Mouse (Mus musculus): ENCODE results near the gene B9d1. TPM values are rescaled to one million over a fixed set of nuclear protein-coding genes. Genes with fewer than 3 reads are reported as not detected.

Gene B9d1
- 10 to 100 TPM; 21.3 to 25.4 TPM for total RNA-seq (2021)
- long read RNA-seq, experiment 1, transcript B9d1-201 (7 exons, 817 nt) = major isoform, 14 of 15 reads
- long read RNA-seq, experiment 1, partial matches to known transcripts = 1 of 15 reads
- long read RNA-seq, experiment 1, other reads (novel, unspliced or antisense) = 0 of 15 reads
- long read RNA-seq, experiment 2, transcript B9d1-201 (7 exons, 817 nt) = major isoform, 18 of 23 reads
- long read RNA-seq, experiment 2, partial matches to known transcripts = 1 of 23 reads
- long read RNA-seq, experiment 2, other reads (novel, unspliced or antisense) = 4 of 23 reads

DNA sequence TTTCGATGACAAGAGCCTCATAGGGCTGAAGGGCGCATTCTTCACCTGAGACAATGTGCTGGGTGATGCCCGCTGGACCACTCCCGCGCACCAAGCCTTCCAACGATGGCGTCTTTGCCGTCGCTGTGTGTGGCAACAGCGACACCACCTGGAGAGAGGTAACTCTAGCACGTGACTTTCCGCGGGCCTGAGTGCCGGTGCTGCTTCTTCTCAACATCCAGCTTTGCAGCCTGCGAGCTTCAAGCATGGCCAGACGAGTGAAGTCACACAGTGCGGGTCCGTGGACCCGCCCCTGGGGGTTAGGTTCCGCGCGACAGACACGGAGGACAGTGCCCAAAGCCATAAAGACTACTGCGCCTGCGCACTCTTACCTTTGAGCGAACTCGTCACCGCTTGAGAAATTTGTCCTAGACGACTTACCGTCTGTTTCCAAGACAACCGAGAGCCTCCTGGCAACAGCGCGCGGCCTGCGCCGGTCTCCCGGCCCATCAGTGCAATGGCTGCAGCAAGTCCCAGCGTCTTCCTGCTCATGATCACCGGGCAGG is at the start of gene B9d1:
Gene B9d1 (plus strand): TSS at position 432 of the 545 bp plus-strand sequence.
- peak; percentile 85 to 94 for DNase-seq (ENCODE audit: low spot score in 2 of 2)

DNA sequence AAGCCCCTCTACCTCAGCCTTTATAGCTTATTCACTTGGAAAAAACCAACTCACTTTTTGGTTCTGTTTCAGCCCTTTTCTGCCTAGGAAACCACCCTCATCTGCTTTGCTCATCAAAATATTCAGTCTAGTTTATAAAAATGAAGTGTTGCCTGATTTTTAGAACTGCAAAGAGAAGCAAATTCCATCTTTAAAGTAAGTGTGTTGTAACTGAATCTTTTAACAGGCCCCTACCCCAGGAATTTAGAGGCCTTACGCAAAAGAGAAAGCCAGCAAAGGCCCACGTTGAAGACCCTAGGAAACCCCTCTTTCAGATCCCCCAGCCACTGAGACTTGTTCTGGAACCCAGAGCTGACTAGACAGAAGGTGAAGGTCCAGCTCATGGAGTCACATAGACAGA is 40.9 kb upstream of the B9d1 start:
- DNase-seq (ENCODE audit: low spot score in 2 of 2) = no peak

DNA sequence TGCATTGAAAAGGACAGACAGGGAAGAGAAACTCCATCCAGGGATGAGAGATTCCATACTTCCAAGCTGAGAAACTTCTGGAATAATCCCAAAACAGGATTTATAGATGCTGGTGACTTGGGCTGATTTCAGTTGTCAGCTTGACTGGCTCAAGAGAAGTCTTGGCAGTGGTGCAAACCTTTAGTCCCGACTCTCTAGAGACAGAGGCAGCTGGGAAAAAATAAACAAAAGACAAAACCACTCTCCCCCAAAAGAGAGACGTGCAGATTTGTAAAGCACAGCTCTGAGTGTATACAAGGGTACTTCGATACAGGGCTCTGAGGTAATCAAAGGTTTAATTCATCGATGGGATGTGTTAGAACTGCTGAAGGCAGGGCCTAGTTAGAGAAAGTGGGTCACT is 39.5 kb upstream of the B9d1 start:
- no peak for DNase-seq (ENCODE audit: low spot score in 2 of 2)

DNA sequence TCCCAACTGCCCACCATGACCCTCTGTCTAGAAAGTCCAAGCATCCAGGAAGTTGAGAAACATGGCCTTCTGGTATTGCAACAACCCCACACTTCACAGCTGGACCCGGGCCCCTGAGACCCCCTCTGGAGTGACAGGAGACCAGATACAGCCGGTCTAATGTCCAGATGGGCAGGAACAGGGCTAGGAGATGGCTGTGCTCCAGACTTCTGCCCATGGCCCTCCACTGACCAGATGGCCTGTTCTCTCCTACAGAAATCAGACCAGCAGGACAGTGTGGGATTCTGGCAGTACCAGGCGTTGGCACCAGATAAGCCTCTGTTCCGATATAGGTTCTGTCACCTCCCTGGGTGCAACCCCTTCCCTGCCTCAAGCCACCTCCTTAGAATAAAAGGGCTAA is 36.4 kb upstream of the B9d1 start:
- no peak for DNase-seq (ENCODE audit: low spot score in 2 of 2)

DNA sequence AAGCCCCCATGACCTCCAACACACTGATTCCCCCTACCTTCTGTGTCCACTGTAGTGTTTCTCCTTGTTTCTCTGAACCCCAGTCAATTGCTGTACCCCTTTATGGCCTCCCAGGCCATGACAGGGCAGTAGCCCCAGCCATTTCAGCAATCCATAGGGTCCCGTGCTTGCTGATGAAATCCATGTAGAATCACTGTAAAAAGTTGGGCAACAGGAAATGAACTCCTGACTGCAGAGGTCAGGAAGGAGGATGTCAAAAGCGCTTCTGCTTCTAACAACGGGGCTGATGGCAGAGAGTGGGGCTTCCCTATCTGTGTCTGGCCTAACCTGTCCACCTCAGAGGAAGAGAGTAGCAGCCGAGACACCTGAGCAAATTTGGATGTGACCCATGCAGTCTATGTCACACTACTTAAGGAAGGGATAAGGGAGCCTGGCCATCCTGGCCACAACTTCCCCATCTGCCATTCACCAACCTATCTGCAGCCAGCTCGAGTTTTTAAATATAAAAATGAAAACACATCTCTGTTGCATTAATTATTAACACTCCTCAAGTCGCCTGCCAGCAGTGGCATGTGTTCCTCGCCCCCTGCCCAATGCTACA is 35.5 kb upstream of the B9d1 start:
- DNase-seq (ENCODE audit: low spot score in 2 of 2) = no peak

DNA sequence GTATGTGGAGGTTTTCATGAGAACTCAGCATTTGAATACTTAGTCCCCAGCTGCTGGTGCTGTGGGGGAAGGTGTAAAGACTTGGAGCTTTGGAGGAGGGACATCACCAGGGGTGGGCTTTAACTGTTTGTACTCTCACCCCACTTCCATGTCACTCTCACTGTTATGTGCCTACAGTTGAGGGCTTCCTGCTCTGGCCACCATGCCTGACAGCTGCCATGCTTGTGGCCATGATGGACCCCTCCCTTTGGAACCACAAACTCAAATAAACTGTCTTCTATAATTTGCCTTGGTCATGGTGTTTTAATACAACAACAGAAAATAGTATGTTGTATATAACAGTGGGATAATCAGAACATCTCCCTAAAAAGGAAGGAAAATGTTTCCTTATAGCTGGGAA is 34.1 kb upstream of the B9d1 start:
- DNase-seq (ENCODE audit: low spot score in 2 of 2) = no peak

DNA sequence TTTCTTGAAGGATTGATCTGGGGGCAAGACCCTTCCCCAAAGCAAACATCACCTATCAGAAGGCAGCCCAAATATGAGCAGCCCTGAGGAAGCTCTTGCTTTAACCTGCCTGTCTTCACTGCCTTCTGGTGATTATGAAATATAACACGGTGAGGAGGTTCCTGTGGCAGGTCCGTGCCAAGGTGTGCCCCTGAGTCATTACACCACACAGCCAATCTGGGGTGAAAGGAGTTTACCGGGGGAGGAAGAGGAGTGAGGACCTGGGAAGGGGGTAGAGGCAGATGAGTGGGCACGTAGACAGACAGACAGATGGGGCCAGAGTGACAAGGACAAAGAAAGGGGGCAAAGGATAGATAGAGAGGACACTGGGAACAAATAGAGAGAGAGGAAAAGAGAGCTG is 31.3 kb upstream of the B9d1 start:
- no peak for DNase-seq (ENCODE audit: low spot score in 2 of 2)

DNA sequence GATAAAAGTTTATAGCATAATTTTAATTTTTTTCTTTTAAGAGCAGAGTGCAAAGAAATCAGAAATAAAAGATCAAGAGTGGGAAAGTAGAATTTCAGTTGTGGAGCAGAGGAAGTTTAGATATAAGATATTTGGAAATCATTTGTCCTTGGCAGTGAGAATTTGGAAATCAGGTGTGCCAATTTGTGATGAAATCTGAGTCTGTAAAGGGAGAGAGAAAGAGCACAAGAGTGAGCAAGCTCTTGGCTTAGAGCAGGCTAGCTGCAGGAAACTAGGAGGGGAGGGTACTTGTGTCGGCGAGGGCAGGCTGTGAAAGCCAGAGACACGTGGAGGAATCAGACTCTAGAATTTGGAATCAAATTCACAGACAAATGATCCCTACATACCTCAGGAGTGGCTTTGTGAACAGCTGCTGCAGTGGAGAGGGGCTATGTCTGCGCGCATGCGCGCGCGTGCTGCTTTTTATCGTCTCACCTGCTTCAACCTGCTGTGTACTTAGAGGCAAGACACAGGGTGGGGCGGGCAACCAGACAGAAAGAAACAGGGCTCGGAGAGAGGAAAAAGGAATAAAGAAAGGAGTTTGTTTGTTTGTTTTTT is 28.1 kb upstream of the B9d1 start:
- DNase-seq (ENCODE audit: low spot score in 2 of 2) = no peak

DNA sequence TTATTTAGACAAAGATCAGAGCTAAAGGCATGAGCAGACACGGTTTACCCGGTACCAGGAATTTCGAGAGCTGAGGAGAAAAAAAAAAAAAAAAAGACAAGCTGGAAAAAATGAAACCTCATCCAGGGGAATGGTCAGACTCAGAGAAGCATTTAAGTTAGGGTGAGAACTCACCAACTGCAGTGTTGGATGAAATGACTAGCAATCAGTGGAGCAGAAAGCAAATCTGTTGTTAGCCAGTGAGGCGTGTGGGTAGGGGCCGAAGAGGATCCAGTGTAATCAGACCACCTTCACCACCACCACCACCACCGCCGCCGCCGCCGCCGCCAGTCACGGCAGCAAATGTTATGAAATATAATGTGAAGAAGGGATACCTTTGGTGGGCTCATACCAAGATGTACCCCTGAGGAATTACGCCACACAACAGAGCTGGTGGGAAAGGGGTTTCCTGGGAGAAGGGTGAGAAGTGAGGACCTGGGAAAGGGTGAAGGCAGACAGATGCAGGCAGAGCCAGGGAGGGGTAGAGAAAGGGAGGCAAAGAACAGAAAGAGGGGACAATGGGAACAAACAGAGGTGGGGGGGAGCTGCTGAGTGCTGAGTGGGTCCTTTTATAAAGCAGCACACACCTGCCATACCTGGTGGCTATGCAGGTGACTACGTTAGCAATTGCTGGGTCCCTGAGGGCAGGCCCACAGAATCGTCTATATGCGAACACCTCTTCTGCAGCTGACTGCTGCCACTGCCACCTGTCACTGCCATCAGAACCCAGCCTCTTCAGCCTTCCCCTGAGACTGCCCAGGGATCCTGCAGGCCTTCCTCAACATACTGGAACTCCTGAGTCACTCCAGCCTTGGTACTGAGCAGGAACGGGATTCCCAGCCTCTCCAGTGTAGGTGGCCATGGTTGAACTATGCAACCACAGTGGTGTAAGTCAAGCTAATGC is 27.1 kb upstream of the B9d1 start:
- DNase-seq (ENCODE audit: low spot score in 2 of 2) = no peak

DNA sequence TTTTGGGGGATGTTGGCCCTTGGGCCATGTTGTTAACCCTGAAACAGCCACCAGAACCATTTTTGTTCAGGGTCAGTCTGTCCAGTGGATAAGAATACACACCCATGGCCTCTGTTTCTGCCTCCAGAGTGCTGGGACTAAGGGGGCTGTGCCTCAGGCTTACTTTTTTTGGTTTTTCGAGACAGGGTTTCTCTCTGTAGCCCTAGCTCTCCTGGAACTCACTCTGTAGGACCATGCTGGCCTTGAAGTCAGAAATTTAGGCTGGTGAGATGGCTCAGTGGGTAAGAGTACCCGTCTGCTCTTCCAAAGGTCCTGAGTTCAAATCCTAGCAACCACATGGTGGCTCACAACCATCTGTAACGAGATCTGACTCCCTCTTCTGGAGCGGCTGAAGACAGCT is 26.2 kb upstream of the B9d1 start:
- DNase-seq (ENCODE audit: low spot score in 2 of 2) = no peak

DNA sequence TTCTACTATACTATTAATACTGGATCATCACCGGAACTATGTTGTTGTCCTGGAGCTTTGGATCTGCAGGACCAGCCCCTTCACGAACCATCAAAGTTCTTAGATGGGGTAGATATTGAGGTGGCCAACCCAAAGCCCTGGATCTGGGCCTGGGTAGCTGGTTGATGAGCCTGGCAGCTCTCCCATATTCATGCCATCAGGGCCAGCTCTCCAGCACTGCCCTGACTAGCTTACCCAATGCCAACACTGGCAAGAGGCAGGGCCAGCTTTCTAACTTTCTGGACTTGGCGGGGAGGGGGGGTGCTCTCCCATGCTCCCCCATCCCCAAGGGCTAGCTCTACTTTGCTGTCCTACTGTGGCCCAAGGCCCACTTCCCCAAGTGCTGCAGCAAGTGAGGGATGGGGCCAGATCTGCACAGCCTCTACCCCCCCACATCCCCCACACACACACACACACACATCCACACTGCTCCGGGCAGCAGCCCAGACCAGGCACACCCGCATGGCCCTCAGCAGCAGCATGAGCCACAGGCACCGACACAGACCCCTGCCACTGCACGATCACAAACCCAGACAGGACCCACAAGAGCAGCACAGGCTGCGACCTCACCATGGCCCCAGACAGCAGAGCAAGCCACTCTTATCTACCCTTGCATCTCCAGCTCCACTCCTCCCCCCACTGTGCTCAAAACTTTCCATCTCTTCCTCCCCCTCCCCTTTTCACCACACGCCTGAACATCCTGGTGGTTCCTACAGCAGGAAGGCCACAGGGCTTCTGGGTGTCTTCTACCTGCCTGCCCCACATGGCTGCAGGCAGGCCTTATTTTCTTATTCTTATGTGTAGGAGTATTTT is 23.5 kb upstream of the B9d1 start:
- DNase-seq (ENCODE audit: low spot score in 2 of 2) = no peak

DNA sequence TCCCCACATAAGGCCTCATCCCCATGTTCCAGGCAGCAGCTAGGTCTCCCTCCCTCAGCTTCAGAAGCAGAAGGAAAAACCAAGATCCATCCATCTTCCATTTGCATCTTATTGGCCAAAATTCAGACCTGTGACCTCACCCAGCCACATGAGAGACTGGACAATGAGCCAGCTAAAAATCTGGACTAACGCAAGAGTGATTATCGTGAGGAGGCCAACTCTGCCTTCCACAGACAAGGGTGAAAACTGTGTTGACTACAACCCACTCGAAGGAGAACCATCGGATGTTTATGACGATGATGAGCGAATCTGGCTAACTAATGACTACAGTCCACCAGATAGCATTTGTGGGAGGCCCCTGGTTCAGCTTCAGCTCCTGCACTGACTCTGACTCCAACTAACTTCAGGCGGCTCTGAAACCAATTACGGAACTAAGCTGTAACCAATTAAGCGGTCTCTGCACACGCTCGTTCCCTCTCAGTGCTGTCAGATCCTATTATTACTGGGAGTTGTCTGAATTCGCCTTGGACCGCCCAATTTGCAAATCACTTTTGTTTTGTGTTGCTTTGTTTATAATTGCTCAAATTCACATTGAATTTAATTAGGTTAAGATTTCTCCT is 21.6 kb upstream of the B9d1 start:
- no peak for DNase-seq (ENCODE audit: low spot score in 2 of 2)

DNA sequence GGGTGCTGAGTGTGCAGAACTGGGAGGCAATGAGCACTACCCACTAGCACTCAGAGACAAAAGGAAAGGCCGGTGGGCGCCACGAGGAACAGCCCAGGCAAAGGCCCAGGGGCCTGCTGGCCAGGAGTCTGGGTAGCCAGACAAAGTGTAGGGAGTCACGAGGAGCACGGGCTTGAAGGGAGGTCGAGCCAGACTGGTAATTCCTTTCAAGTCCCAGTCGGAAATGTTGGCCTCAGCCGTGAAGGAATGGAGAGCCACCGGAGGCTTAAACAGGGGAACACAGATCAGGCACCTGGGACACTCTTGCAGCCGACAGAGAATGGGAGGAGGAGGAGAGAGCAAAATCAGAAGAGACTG is 20.7 kb upstream of the B9d1 start:
- DNase-seq (ENCODE audit: low spot score in 2 of 2) = no peak

DNA sequence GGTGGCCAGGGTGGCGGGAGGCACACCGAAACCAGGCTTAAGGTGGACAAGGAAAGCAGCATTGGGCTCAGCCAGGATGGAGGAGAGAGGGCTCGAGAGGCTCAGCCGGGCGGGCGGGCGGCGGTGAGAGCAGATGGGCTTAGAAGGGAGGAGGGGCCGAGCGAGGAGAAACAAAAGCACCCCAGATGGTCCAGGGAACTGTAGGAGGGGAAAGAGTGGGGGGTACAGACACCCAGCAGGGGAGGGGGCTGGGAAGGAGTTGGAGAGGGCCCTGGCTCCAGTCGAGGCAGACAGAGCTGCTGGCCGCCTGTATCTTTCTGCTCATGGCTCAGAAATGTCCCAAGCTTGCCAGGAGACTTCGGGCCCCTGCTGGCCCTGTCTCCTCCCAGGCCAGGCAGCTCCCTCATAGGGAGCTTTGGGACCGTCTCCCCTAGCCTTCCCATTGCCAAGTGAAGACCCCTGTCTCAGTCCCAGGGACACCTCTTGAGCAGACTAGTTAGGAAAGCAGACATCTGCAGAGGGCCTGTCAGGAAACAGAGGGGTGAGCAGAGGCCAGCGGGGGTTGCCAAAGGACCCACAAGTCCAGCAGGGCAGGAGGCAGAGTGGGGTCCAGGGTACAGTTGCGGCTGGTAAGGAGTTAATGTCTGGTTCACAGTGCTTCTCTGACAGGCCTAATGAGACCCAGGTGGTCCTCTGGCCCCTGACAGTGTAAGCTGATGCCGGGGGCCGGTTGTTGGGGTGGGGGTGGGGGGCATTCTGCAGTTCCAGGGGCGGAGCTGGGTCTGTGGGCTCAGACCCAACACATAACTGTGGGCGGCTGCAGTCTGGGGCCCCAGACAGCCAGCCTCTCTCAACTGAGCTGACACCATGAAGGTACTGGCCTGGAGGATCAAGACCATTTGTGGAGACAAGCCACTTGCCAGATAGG is 20.1 kb upstream of the B9d1 start, which contains the start of gene Mfap4:
Gene Mfap4 (plus strand): TSS at position 819 of the 928 bp plus-strand sequence.
- no peak for DNase-seq (ENCODE audit: low spot score in 2 of 2)

DNA sequence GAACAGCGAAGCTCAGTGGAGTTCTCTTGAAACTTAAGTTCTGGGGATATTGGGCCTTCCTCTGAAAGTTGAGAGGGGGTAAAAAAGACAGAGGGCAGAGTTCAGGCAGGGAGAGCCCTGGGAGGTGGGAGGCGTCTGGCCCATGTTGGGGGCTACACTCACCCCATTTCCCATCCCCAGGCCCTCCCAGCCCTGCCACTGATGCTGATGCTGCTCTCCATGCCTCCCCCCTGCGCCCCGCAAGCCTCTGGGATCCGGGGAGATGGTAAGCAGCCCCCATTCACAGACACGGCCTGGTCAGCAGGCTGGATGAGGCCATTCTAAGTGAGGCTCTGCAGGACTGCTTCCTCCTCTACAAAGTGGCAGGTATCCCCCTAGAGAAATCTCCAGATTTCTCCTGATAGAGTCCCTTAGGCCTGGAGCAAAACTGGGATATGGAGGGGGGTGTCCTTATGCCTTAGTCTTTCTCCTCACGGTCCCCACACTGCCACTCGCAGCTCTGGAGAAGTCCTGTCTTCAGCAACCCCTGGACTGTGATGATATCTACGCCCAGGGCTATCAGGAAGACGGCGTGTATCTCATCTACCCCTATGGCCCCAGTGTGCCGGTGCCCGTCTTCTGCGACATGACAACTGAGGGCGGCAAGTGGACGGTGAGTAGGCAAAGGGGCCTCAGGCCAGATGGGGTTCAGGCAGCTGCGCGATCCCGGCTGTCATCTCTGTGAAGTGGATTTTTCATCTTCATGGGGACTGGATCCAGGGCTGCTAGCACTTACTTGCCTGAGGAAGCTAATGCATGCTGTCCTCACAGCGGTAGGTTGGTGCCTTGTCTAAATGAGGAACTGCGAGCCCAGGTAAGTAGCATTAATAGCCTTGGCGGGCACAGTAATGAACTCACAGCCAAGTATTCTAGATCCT is 19.1 kb upstream of the B9d1 start:
- no peak for DNase-seq (ENCODE audit: low spot score in 2 of 2)

DNA sequence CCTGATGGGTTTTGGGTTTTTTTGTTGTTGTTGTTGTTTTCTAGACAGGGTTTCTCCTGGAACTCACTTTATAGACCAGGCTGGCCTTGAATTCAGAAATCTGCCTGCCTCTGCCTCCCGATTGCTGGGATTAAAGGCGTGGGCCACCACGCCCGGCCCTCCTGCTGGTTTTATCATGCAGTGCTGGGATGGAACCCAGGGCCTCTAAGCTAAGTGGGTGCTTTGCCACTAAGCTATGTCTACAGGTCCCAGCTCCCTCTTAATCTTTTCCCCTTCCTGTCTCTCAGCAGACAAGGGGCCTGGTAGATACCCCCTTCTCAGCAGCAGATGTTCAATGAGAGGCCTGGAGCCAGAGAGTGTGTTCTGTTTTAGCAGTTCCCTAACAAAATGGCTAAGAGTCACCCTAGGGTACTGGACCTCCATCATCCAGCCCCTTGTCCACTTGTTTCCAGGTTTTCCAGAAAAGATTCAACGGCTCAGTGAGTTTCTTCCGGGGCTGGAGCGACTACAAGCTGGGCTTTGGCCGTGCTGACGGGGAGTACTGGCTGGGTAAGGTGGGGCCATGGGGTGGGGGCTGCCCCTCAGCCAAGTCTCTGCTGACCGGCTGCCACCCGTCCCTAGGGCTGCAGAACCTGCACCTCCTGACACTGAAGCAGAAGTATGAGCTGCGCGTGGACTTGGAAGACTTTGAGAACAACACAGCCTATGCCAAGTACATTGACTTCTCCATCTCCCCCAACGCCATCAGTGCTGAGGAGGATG is 18.3 kb upstream of the B9d1 start:
- DNase-seq (ENCODE audit: low spot score in 2 of 2) = no peak

DNA sequence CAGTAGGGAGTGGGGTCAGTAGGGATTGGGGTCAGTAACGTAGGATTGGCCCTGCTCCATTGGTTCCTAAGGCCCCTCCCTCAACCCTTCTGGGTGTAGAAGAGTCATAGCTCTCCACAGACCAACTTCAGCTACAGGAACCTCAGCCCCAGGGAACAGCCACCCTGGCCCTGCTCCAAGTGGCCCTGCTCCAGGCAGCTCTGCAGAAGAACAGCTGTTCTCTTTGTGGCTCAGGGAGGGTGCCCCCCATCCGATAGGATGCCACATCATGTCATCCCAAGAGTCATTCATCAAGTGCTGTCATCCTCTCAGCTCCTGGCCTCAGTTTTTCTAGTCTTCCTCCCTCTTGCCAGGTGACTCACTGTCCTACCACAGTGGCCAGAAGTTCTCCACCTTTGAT is 17.5 kb upstream of the B9d1 start:
- DNase-seq (ENCODE audit: low spot score in 2 of 2) = no peak

Data from adrenal gland, postnatal 4 days (tissue).